Mouse (Mus musculus): ENCODE measurements around the gene Dzip1l. TPM values are rescaled to one million over a fixed set of nuclear protein-coding genes. Genes with fewer than 3 reads are reported as not detected.

The Dzip1l gene
- polyA plus RNA-seq, 1 experiment from 2014 or later: 9.0 TPM

DNA sequence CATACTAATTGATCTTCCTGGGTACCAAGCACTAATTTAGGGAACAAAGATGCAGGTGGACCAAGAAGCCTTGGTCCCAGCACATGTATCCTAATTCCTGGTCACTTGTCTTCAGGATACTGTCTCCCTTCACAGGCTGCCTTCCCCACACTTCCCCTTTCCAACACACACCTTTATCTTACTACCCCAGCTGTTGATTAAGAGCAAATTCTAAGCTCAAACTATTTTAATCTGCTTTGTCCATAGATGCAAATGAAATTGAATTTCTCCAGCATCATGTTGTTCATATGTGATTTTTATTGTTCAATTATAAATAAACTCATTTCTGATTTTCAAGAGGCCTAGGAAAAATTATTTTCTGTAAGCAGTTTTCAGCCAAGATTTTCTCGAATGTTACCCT lies 7.3 kb upstream of the Dzip1l start:
- 91% methylated on average over 1 of the region's 1 CpGs for WGBS
- H3K9me3 ChIP-seq (ENCODE audit: control insufficient read depth, low read length): no peaks in the 10 kb centered on the region
- no peaks in the 10 kb centered on the region for H3K36me3 ChIP-seq (ENCODE audit: control insufficient read depth, insufficient read depth, low read length)
- H3K27me3 ChIP-seq (ENCODE audit: control insufficient read depth, insufficient read depth, low read length): no peaks in the 10 kb centered on the region
- H3K27ac ChIP-seq (ENCODE audit: low read depth, low read length): no peak overlapping the region
- H3K9ac ChIP-seq (replicated peaks; ENCODE audit: low read depth, low read length): no peak overlapping the region
- ATAC-seq (ENCODE audit: low read depth): no peak
- no peaks in the 10 kb centered on the region for H3K4me1 ChIP-seq (ENCODE audit: control insufficient read depth, insufficient read depth, low read length)
- H3K4me3 ChIP-seq (ENCODE audit: low read depth, low read length): no peak overlapping the region
- H3K4me2 ChIP-seq (ENCODE audit: low read depth, low read length): no peak overlapping the region

- H3K4me2 ChIP-seq (ENCODE audit: low read depth, low read length): no peak overlapping the region
- no peaks in the 10 kb centered on the region for H3K9me3 ChIP-seq (ENCODE audit: control insufficient read depth, low read length)
- no peak for ATAC-seq (ENCODE audit: low read depth)
- H3K36me3 ChIP-seq (ENCODE audit: control insufficient read depth, insufficient read depth, low read length): no peaks in the 10 kb centered on the region
- no peak overlapping the region for H3K9ac ChIP-seq (replicated peaks; ENCODE audit: low read depth, low read length)
- H3K27ac ChIP-seq (ENCODE audit: low read depth, low read length): no peak overlapping the region
- no peaks in the 10 kb centered on the region for H3K4me1 ChIP-seq (ENCODE audit: control insufficient read depth, insufficient read depth, low read length)
- WGBS: 71% methylated on average over 2 of the region's 2 CpGs
- H3K4me3 ChIP-seq (ENCODE audit: low read depth, low read length): no peak overlapping the region
- H3K27me3 ChIP-seq (ENCODE audit: control insufficient read depth, insufficient read depth, low read length): no peaks in the 10 kb centered on the region
Observed at GRCm38 (mm10) chr9:99622966-99623365, 6.3 kb upstream of the Dzip1l start.

DNA sequence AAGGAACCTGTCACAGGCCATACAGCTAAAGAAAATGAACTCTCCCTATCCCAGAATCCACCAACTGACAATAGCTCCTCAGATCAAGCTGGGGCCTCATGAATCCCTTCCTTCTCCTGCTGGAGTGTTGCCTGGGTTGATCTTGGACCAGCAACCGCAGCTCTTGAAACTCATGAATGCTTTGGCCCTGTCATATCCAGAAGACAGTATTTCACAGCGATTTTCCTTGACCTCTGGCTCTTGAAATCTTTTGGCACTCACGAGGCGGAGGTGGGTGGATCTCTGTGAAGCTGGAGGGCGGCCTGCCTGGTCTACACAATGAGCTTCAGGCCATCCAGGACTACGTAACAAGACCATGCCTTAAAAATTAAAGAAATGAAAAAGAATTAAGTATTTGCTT lies 5.2 kb upstream of the Dzip1l start:
- no peak for ATAC-seq (ENCODE audit: low read depth)
- Histone ChIP-seq H3K4me1 (ENCODE audit: control insufficient read depth, insufficient read depth, low read length) (peaks cover 3% of the 10 kb centered on the region; the same call in 1 of the 2 replicates), H3K9ac (replicated peaks; ENCODE audit: low read depth, low read length) (no peak overlapping the region), H3K9me3 (ENCODE audit: control insufficient read depth, low read length) (no peaks in the 10 kb centered on the region), H3K4me3 (ENCODE audit: low read depth, low read length) (no peak overlapping the region), H3K27ac (ENCODE audit: low read depth, low read length) (no peak overlapping the region), H3K36me3 (ENCODE audit: control insufficient read depth, insufficient read depth, low read length) (no peaks in the 10 kb centered on the region), H3K27me3 (ENCODE audit: control insufficient read depth, insufficient read depth, low read length) (no peaks in the 10 kb centered on the region), H3K4me2 (ENCODE audit: low read depth, low read length) (no peak overlapping the region)
- WGBS: 77% methylated on average over 6 of the region's 6 CpGs

DNA sequence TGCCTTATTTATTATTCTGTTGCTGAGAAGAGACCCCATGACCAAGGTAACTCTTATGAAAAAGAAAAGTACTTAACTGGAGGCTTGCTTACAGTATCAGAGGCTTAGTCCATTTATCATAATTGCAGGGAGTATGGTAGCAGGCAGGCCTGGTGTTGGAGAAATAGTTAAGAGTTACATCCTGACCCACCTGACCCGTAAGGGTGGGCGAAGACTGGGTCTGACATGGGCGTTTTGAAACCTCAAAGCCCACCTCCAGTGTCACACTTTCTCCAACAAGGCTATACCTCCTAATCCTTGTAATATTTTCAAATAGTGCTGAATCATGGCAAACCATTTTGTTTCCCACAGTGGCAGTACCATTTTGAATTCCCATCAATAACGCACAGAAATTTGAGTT lies 715 bp upstream of the Dzip1l start:
- Histone ChIP-seq H3K27ac (ENCODE audit: low read depth, low read length) (no peak overlapping the region), H3K4me3 (ENCODE audit: low read depth, low read length) (no peak overlapping the region), H3K9ac (replicated peaks; ENCODE audit: low read depth, low read length) (no peak overlapping the region), H3K27me3 (ENCODE audit: control insufficient read depth, insufficient read depth, low read length) (no peaks in the 10 kb centered on the region), H3K9me3 (ENCODE audit: control insufficient read depth, low read length) (no peaks in the 10 kb centered on the region), H3K36me3 (ENCODE audit: control insufficient read depth, insufficient read depth, low read length) (no peaks in the 10 kb centered on the region), H3K4me1 (ENCODE audit: control insufficient read depth, insufficient read depth, low read length) (peaks cover 7% of the 10 kb centered on the region; the same call in 1 of the 2 replicates), H3K4me2 (ENCODE audit: low read depth, low read length) (peak overlapping the region; percentile 79; the same call in 1 of the 2 replicates)
- no peak for ATAC-seq (ENCODE audit: low read depth)
- 68% methylated on average over 4 of the region's 4 CpGs for WGBS

DNA sequence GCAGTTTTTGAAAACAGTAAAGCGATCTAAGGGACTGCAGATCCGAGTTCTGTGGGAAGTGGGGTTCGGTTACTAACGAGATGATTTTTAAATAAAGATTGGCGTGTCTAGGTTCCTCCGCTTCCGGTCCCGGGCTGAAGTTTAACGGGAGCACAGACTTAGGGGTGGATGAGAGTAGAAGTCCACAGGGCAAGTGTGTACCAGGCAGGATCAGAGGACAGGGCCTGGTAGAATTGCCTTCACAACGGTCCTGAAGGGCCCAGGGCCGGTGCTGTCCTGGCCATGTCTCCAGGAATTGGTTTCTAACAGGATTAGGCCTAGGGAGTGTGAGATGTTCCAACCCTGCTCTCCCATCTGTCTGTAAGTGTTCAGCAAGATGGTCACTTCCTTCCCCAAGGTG lies 775 bp downstream of the Dzip1l start:
- Histone ChIP-seq H3K9ac (replicated peaks; ENCODE audit: low read depth, low read length) (peak overlapping the region; percentile 51), H3K4me1 (ENCODE audit: control insufficient read depth, insufficient read depth, low read length) (peaks cover 7% of the 10 kb centered on the region; the same call in 1 of the 2 replicates), H3K4me2 (ENCODE audit: low read depth, low read length) (peak overlapping the region; percentile 79), H3K9me3 (ENCODE audit: control insufficient read depth, low read length) (no peaks in the 10 kb centered on the region), H3K27ac (ENCODE audit: low read depth, low read length) (peak overlapping the region; percentile 52), H3K27me3 (ENCODE audit: control insufficient read depth, insufficient read depth, low read length) (no peaks in the 10 kb centered on the region), H3K36me3 (ENCODE audit: control insufficient read depth, insufficient read depth, low read length) (no peaks in the 10 kb centered on the region), H3K4me3 (ENCODE audit: low read depth, low read length) (peak overlapping the region; percentile 44)
- peak; percentile 33; the same call in 1 of the 2 replicates for ATAC-seq (ENCODE audit: low read depth)
- 1% methylated on average over 11 of the region's 11 CpGs for WGBS

DNA sequence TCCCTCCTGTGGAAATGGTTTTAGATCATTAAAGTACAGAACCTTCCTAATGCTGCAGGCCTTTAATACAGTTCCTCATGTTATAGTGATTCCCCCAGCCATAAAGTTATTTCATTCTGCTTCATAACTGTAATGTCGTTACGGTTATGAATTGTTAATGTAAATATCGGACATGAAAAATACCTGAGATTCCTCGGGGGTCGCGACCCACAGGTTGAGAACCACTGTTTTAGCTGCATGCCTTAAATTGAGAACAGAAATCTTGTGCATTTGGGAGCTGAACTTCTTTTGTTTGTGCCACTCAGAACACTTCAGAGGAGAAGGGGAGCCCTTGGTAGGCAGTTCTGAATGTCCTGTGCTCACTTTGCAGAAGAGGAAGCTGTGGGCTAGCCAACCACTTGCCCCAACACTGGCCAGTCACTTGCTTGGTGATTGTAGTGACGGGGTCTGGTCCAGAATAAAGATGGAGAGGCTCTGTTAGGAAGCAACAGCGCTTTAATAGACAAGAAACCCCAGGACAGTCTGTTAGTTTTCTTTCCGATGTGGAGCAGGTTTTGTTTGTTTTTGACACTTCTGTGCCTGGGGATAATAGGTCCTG lies 1.3 kb downstream of the Dzip1l start:
- Histone ChIP-seq H3K27me3 (ENCODE audit: control insufficient read depth, insufficient read depth, low read length) (no peaks in the 10 kb centered on the region), H3K9me3 (ENCODE audit: control insufficient read depth, low read length) (no peaks in the 10 kb centered on the region), H3K36me3 (ENCODE audit: control insufficient read depth, insufficient read depth, low read length) (no peaks in the 10 kb centered on the region), H3K4me1 (ENCODE audit: control insufficient read depth, insufficient read depth, low read length) (peaks cover 7% of the 10 kb centered on the region; the same call in 1 of the 2 replicates), H3K4me3 (ENCODE audit: low read depth, low read length) (peak overlapping the region; percentile 44), H3K9ac (replicated peaks; ENCODE audit: low read depth, low read length) (peak overlapping the region; percentile 51; the same call in 1 of the 2 replicates), H3K27ac (ENCODE audit: low read depth, low read length) (peak overlapping the region; percentile 52; the same call in 1 of the 2 replicates), H3K4me2 (ENCODE audit: low read depth, low read length) (peak overlapping the region; percentile 79)
- ATAC-seq (ENCODE audit: low read depth): no peak
- whole genome bisulfite sequencing: 48% methylated on average over 9 of the region's 9 CpGs

DNA sequence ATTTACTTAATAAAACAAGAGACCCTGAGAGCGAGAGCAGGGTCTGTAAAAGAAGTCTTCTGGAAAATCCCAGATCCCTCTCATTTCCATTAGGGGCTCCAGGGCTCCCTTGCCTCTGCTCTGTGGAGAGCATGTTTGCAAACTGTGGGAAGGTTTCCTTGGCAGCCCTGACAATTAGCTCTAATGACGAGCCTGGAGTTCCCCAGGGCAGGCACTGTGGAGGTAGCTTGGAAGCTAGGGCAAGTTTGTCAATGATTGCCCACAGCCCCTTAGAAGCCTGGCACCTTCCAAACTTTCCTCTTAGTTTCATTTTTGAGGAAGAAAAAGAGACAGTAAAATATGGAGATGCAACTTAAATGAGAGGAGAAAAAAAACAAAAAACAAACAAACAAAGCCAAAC lies 2.5 kb downstream of the Dzip1l start:
- peak overlapping the region; percentile 2; the same call in 1 of the 2 replicates for H3K27ac ChIP-seq (ENCODE audit: low read depth, low read length)
- no peak overlapping the region for H3K4me3 ChIP-seq (ENCODE audit: low read depth, low read length)
- H3K9me3 ChIP-seq (ENCODE audit: control insufficient read depth, low read length): no peaks in the 10 kb centered on the region
- no peak overlapping the region for H3K9ac ChIP-seq (replicated peaks; ENCODE audit: low read depth, low read length)
- H3K27me3 ChIP-seq (ENCODE audit: control insufficient read depth, insufficient read depth, low read length): no peaks in the 10 kb centered on the region
- H3K4me1 ChIP-seq (ENCODE audit: control insufficient read depth, insufficient read depth, low read length): peaks cover 7% of the 10 kb centered on the region; the same call in 1 of the 2 replicates
- H3K36me3 ChIP-seq (ENCODE audit: control insufficient read depth, insufficient read depth, low read length): no peaks in the 10 kb centered on the region
- WGBS: 15% methylated on average over 2 of the region's 2 CpGs
- ATAC-seq (ENCODE audit: low read depth): no peak
- peak overlapping the region; percentile 23; the same call in 1 of the 2 replicates for H3K4me2 ChIP-seq (ENCODE audit: low read depth, low read length)

- Histone ChIP-seq H3K4me3 (ENCODE audit: low read depth, low read length) (no peak overlapping the region), H3K36me3 (ENCODE audit: control insufficient read depth, insufficient read depth, low read length) (no peaks in the 10 kb centered on the region), H3K4me2 (ENCODE audit: low read depth, low read length) (peak overlapping the region; percentile 23; the same call in 1 of the 2 replicates), H3K27ac (ENCODE audit: low read depth, low read length) (no peak overlapping the region), H3K9ac (replicated peaks; ENCODE audit: low read depth, low read length) (no peak overlapping the region), H3K9me3 (ENCODE audit: control insufficient read depth, low read length) (no peaks in the 10 kb centered on the region), H3K4me1 (ENCODE audit: control insufficient read depth, insufficient read depth, low read length) (peaks cover 7% of the 10 kb centered on the region; the same call in 1 of the 2 replicates), H3K27me3 (ENCODE audit: control insufficient read depth, insufficient read depth, low read length) (no peaks in the 10 kb centered on the region)
- no peak for ATAC-seq (ENCODE audit: low read depth)
- WGBS: 42% methylated on average over 8 of the region's 8 CpGs
Observed at GRCm38 (mm10) chr9:99632264-99632663, 3.0 kb downstream of the Dzip1l start.

DNA sequence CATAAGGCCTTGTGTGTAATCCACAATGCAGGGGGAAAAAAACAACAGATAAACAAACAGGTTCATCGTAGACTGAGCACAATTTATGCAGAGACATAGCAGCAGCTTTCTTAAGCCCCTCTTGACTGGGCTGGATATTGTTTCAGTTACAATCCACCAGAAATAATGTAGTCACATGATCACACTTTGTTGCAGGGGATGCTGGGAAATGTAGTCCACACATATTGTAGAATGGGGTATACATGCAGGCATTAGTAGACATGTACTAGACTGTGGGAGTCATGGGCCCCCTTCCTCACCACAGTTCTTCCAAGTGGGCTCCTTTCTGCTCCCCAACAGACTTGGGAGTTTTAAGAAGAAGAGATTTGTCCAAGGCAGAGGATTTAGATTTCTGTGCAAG lies 7.5 kb downstream of the Dzip1l start:
- H3K9me3 ChIP-seq (ENCODE audit: control insufficient read depth, low read length): no peaks in the 10 kb centered on the region
- 92% methylated on average over 1 of the region's 1 CpGs for WGBS
- no peak overlapping the region for H3K9ac ChIP-seq (replicated peaks; ENCODE audit: low read depth, low read length)
- no peak overlapping the region for H3K4me3 ChIP-seq (ENCODE audit: low read depth, low read length)
- H3K4me2 ChIP-seq (ENCODE audit: low read depth, low read length): no peak overlapping the region
- peaks cover 2% of the 10 kb centered on the region; the same call in 1 of the 2 replicates for H3K36me3 ChIP-seq (ENCODE audit: control insufficient read depth, insufficient read depth, low read length)
- no peak overlapping the region for H3K27ac ChIP-seq (ENCODE audit: low read depth, low read length)
- ATAC-seq (ENCODE audit: low read depth): peak; percentile 62; the same call in 1 of the 2 replicates
- H3K27me3 ChIP-seq (ENCODE audit: control insufficient read depth, insufficient read depth, low read length): no peaks in the 10 kb centered on the region
- H3K4me1 ChIP-seq (ENCODE audit: control insufficient read depth, insufficient read depth, low read length): 0 out of 2 replicates have a peak, but pooled peaks cover 3% of the 10 kb centered on the region

Measured in neural tube, embryonic 14.5 days (tissue).